Mouse (Mus musculus): ENCODE results near the gene Gdf9. TPM values are rescaled to one million over a fixed set of nuclear protein-coding genes. Genes with fewer than 3 reads are reported as not detected.

Gene Gdf9
- polyA plus RNA-seq, 1 experiment from 2014 or later = 0.28 TPM

DNA sequence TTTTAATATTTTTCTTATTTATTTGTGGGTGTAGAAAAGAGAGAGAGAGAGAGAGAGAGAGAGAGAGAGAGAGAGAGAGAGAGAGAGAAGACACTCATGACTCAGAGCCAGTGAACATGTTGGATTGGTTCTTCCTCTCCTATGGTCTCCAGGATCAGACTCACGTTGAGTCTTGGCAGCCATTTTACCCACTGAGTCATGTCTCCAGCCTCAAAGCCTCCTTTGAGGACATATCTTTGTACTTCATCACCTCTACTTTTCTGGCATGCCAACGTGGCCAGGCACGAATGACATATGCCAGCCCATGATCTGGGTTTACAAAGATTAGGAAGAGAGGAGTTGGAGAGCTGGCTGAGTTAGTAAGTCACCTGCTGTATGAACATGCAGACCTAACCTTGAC lies 29.4 kb downstream of the Gdf9 start:
- Histone ChIP-seq H3K27me3 (peaks cover 88% of the 10 kb centered on the region), H3K4me1 (replicated peaks) (peaks cover 50% of the 10 kb centered on the region), H3K9me3 (replicated peaks) (no peaks in the 10 kb centered on the region), H3K27ac (no peak overlapping the region), H3K36me3 (no peaks in the 10 kb centered on the region), H3K4me2 (no peak overlapping the region), H3K4me3 (replicated peaks) (no peak overlapping the region), H3K9ac (no peak overlapping the region)
- WGBS (ENCODE audit: insufficient replicate concordance) = 53% methylated on average over 3 of the region's 3 CpGs
- ATAC-seq (ENCODE audit: low read depth) (no peak), DNase-seq (no peak)

DNA sequence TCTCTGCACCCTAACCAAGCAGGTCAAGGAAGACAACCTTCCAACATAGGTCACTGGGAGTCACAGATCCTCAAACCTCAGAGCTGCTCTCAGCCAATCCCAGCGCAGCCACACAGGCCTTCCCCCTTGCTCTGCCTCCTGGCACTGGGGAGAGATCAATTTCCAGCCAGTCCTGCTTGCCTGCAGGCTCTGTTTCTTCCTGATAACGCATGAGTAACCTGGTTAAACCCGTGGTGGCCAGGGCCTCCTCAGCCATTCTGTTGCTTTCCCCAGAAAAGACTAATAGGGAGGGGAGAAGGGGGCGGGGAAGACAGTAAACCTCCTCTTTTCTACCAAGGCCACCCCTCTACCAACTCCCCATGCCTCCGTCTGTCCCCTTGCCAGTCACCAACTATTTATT lies 30.9 kb downstream of the Gdf9 start:
- peak; percentile 49 for DNase-seq
- no peak overlapping the region for H3K4me2 ChIP-seq
- ATAC-seq (ENCODE audit: low read depth) = peak; percentile 52; the same call in 1 of the 2 replicates

DNA sequence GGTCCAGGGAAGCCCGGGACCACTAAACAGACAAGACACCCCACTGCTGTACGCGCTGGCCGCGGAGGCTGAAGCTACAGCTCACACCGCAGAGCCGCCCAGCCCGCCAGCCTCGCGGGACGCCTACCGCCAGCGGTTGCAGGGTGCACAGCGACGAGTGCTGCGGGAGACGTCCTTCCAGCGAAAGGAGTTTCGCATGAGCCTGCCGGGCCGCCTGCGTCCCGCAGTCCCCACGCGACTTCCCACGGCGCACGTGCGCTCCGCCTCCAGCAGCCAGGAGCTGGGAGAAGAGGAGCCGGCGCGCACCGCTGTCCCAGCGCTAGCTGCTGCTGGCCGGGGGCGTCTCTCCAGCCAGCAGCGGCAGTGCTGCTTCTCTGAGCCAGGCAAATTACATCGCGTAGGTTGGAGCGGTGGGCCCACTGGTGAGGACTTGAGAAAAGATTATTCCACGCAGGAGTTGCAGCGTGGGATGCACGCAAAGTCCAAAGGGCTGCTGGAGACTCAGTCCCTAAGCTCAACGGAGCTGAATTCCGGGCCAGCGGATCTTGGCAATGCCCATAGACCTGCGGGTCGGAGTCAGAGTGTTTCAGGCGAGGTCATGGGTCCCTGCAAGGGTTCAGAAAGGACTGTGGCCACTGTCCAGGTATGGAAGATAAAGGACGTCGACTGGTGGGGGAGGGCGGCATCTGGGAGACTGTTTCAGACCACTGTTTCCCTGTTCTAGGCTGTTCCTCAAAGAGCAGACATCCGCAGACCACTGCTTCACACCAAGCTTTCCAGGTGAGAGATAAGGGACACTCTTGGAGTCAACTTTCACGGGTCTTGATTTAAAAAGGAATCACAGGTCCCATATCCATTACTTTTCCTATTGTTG lies 33.0 kb downstream of the Gdf9 start:
- peak overlapping the region; percentile 45 for H3K4me3 ChIP-seq (replicated peaks)
- H3K9ac ChIP-seq = 0 out of 2 replicates have a peak overlapping the region, but pooled peaks have one; percentile 22
- peak overlapping the region; percentile 66 for H3K4me2 ChIP-seq
- DNase-seq (no peak), ATAC-seq (ENCODE audit: low read depth) (no peak)
- H3K4me1 ChIP-seq (replicated peaks) = peaks cover 44% of the 10 kb centered on the region
- H3K27me3 ChIP-seq = peaks cover 85% of the 10 kb centered on the region
- 6% methylated on average over 55 of the region's 55 CpGs for WGBS (ENCODE audit: insufficient replicate concordance)
- no peaks in the 10 kb centered on the region for H3K36me3 ChIP-seq
- no peak overlapping the region for H3K27ac ChIP-seq
- H3K9me3 ChIP-seq (replicated peaks) = no peaks in the 10 kb centered on the region

More for the DNA sequence above, 30.9 kb downstream of the Gdf9 start:
- Histone ChIP-seq H3K27me3 (peaks cover 88% of the 10 kb centered on the region), H3K4me1 (replicated peaks) (peaks cover 52% of the 10 kb centered on the region), H3K4me3 (replicated peaks) (no peak overlapping the region), H3K9ac (no peak overlapping the region), H3K9me3 (replicated peaks) (no peaks in the 10 kb centered on the region), H3K36me3 (no peaks in the 10 kb centered on the region), H3K27ac (no peak overlapping the region)
- 14% methylated on average over 5 of the region's 5 CpGs for WGBS (ENCODE audit: insufficient replicate concordance)

DNA sequence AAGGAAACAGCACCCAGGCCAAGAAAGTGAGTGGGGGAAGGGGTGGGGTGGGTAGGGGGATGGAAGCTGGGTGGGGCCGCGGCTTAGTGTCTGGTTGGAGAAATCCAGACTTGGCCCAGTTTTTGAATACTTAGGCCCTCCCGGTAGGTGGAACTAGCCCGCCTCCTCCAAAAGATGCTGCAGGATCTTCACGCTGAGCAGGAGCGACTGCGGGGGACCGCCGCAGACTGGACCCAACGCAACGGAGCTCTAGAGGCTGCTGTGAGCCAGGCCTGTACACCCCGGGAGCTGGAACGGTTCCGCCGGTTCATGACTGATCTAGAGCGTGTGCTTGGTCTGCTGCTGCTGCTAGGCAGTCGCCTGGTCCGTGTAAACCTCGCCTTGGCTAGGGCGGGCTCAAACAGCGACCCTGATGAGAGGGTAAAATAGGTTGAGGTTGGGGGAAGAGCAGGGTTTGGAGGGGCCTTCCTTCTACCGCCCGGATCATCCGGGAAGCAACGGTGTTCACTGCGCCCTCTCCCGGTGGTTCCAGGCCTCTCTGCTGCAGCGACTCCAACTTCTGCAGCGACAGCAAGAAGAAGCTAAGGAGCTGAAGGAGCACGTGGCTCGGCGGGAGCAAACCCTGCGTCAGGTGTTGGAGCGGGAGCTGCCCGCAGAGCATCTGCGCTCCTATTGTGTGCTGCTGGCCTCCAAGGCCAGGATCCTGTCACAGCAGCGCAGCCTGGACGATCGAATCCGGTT lies 35.6 kb downstream of the Gdf9 start:
- peaks cover 47% of the 10 kb centered on the region for H3K4me1 ChIP-seq (replicated peaks)
- no peak overlapping the region for H3K27ac ChIP-seq
- H3K9me3 ChIP-seq (replicated peaks) = no peaks in the 10 kb centered on the region
- DNase-seq (peak; percentile 55), ATAC-seq (ENCODE audit: low read depth) (no peak; the same call in 1 of the 2 replicates)
- H3K9ac ChIP-seq = peak overlapping the region; percentile 33; the same call in 1 of the 2 replicates
- peak overlapping the region; percentile 31 for H3K4me3 ChIP-seq (replicated peaks)
- 13% methylated on average over 40 of the region's 40 CpGs for WGBS (ENCODE audit: insufficient replicate concordance)
- peaks cover 95% of the 10 kb centered on the region for H3K27me3 ChIP-seq
- peak overlapping the region; percentile 51 for H3K4me2 ChIP-seq
- H3K36me3 ChIP-seq = no peaks in the 10 kb centered on the region

DNA sequence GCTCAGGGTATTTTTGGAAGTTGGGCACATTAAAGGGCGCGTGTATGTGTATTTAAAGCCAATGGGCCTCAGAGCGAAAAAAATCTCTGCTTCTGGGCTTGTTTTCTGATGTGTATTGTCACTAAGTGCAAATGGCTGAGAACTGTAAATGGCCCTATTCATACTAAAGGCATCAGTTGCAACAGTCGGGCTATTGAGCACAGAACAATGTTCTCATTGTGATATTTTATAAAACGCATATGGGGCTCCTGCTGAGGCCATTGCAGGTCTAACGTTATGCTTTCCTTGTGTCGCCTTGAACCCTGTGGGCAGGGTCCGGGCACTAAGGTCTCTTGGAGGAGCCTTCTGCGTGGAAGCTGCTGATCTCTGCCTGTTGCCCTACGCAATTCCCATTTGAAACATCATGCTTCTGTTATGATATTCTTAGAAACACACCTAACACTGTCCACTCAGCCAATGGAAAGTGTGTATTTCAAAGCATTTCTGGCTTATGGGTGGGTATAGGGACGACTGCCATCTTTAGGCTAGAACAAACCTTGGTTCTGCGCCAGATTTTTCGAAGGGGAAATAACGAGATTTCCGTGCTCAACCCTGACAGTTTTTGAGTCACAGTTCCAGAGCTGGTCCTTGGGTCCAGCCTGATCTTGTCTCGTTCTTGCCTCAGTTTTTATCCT lies 38.6 kb downstream of the Gdf9 start:
- H3K27me3 ChIP-seq = peaks cover 93% of the 10 kb centered on the region

DNA sequence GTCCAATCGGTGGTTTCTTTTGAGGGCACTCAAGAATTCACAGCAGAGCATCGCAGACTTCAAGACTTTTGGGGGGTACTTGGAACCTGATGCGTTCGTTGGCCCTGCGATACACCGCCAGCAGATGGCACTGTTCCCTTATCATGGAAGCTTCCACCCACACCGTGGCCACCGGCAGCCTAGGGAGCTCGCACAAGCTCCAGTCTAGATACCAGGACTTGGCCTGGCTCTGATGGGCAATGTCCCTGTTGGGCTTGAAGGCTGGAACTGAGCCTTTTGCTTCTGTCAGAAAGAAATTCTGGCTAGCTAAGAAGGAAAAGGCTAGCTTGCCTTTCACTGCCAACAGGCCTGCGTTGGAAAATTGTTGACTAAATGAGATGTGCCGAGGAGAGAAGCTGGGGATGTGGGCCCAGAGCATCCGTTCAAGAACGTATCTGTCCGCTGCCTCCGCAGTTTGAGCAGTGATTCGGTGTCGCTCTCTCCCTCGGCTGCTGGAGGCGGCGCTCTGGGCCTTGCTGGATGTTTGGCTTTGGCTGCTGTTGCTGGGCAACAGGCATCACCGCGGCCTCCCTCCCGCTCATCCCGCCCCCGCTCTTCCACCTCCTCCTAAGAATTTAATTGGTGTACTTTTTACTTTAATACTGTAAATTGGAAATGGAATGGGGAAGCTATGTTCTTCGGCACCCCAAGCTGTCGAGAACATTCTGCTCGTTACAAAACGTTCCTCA lies 39.3 kb downstream of the Gdf9 start, which contains the start of gene Gm9837:
Gene Gm9837, minus strand, starts transcription at position 512 of the 728 bp plus-strand sequence.
- peak; percentile 75 for ATAC-seq (ENCODE audit: low read depth)
- DNase-seq = peak; percentile 71
- Histone ChIP-seq H3K4me3 (replicated peaks) (no peak within 1 kb of the TSS), H3K27ac (no peak within 1 kb of the TSS), H3K4me1 (replicated peaks) (peaks cover 21% of the 10 kb centered on the region), H3K36me3 (no peaks in the 10 kb centered on the region), H3K27me3 (peaks cover 93% of the 10 kb centered on the region), H3K9ac (peak within 1 kb of the TSS; percentile 4; the same call in 1 of the 2 replicates), H3K9me3 (replicated peaks) (no peaks in the 10 kb centered on the region), H3K4me2 (peak within 1 kb of the TSS; percentile 28; the same call in 1 of the 2 replicates)
- 6% methylated on average over 29 of the region's 29 CpGs for WGBS (ENCODE audit: insufficient replicate concordance)

More for the DNA sequence above, 38.6 kb downstream of the Gdf9 start:
- H3K36me3 ChIP-seq = no peaks in the 10 kb centered on the region
- 42% methylated on average over 16 of the region's 16 CpGs for WGBS (ENCODE audit: insufficient replicate concordance)
- no peak overlapping the region for H3K27ac ChIP-seq
- H3K9ac ChIP-seq = no peak overlapping the region
- peaks cover 21% of the 10 kb centered on the region for H3K4me1 ChIP-seq (replicated peaks)
- no peaks in the 10 kb centered on the region for H3K9me3 ChIP-seq (replicated peaks)
- DNase-seq (no peak), ATAC-seq (ENCODE audit: low read depth) (no peak)
- no peak overlapping the region for H3K4me3 ChIP-seq (replicated peaks)
- H3K4me2 ChIP-seq = no peak overlapping the region

DNA sequence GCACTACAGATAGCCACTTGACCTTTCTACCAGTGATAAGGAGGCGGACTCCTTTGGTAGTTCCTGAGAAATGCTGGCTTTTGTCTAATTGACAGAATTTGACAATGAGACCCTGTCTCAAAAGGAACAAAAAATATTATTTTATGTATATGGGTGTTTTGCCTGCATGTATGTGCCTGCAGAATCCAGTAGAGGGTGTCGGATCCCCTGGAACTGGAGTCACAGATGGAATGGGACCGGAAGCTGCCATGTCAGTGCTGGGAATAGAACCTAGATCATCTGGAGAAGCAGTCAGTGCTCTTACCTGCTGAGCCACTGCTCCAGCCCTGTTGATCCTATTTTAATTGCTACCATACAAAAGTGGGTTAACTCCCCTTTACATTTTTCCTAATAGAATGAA lies 41.9 kb downstream of the Gdf9 start:
- peaks cover 92% of the 10 kb centered on the region for H3K27me3 ChIP-seq
- H3K4me2 ChIP-seq = no peak overlapping the region
- no peaks in the 10 kb centered on the region for H3K9me3 ChIP-seq (replicated peaks)
- H3K36me3 ChIP-seq = peaks cover under 1% of the 10 kb centered on the region; the same call in 1 of the 2 replicates
- ATAC-seq (ENCODE audit: low read depth) = no peak
- H3K9ac ChIP-seq = no peak overlapping the region
- H3K4me3 ChIP-seq (replicated peaks) = no peak overlapping the region
- DNase-seq = no peak
- no peak overlapping the region for H3K27ac ChIP-seq
- H3K4me1 ChIP-seq (replicated peaks) = peaks cover 12% of the 10 kb centered on the region
- 68% methylated on average over 3 of the region's 3 CpGs for WGBS (ENCODE audit: insufficient replicate concordance)

DNA sequence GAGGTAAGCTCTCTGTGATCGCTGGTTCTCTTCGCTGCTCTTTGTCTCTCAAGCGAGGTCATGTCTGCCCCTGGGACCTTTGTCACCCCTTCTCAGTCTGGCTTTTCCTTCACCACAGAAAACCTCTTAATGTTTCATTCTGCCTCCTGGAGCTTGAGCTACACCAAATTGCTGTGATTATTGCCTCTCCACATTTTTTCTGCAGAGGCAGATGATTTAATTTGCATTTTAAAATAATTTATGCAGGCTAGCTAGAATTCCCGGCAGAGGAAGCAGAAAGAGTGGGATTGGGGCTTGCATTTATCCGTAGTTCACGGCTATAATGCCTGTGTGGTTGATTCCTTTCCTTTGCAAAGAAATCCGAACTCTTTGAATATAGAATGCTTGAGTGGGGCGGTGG lies 44.8 kb downstream of the Gdf9 start:
- H3K27ac ChIP-seq = no peak overlapping the region
- 36% methylated on average over 8 of the region's 8 CpGs for WGBS (ENCODE audit: insufficient replicate concordance)
- peaks cover 94% of the 10 kb centered on the region for H3K27me3 ChIP-seq
- H3K4me3 ChIP-seq (replicated peaks) = no peak overlapping the region
- H3K4me1 ChIP-seq (replicated peaks) = peaks cover 30% of the 10 kb centered on the region
- DNase-seq (no peak), ATAC-seq (ENCODE audit: low read depth) (no peak)
- no peaks in the 10 kb centered on the region for H3K9me3 ChIP-seq (replicated peaks)
- H3K4me2 ChIP-seq = no peak overlapping the region
- H3K9ac ChIP-seq = no peak overlapping the region
- H3K36me3 ChIP-seq = peaks cover 9% of the 10 kb centered on the region; the same call in 1 of the 2 replicates

DNA sequence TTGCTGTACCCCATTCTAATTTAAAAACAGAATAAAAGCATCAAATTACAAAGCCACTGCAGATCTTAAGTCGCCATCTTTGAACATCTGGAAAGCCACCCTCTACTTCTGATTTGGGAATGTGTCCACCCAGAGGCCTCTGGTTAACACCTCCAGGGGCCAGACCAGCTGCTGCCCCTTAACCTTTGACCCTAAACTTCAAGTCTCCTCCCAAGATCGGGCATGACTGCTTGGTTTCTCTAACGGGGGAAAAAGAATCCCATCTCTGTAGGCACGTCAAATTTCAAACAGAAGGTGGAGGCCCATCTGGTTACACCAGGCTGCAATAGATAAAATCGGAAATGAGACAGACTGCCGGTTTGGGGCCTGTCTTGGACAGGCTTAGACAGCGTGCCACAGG lies 47.0 kb downstream of the Gdf9 start:
- Histone ChIP-seq H3K4me1 (replicated peaks) (peaks cover 50% of the 10 kb centered on the region), H3K4me3 (replicated peaks) (peak overlapping the region; percentile 78)
- ATAC-seq (ENCODE audit: low read depth) = no peak

DNA sequence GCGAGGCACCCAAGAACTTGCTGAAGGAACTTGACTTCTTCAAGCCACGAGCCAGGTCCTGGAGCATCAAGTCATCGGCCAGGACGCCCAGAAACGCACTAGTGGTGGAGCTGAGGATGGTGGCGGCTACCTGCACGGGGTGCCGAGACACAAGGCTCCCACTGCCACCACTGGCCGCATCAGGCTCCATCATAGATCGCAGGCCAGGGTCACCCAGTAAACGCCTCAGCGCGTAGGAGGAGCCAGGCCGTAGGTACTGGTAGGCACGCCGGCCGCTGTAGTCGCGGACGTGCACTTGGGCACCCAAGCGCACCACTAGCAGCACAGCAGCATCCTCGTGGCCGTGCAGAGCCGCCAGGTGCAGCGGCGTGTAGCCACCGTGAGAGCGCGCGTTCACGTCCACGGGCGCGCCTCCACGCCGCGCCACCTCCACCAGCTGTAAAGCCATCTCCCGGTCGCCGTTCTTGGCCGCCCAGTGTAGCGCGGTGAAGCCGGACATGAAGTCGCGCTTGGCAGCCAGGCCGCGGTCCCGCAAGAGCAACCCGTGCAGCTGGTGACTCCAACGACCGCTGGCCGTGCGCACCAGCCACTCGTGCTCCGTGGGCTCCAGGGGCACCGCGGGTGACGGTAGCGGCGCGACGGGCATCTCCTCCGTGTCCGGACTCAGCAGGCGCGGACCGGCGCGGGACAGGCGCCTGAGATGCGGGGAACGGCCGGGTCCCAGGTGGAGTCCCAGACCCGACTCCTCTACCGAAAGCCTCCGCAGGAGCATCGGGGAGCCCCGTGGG lies 47.8 kb downstream of the Gdf9 start:
- H3K27ac ChIP-seq = peak overlapping the region; percentile 98
- DNase-seq (no peak), ATAC-seq (ENCODE audit: low read depth) (no peak)
- peaks cover 57% of the 10 kb centered on the region for H3K4me1 ChIP-seq (replicated peaks)
- H3K36me3 ChIP-seq = peaks cover 9% of the 10 kb centered on the region; the same call in 1 of the 2 replicates
- WGBS (ENCODE audit: insufficient replicate concordance) = 8% methylated on average over 79 of the region's 79 CpGs
- peaks cover 66% of the 10 kb centered on the region for H3K27me3 ChIP-seq
- H3K4me3 ChIP-seq (replicated peaks) = peak overlapping the region; percentile 78
- no peaks in the 10 kb centered on the region for H3K9me3 ChIP-seq (replicated peaks)
- peak overlapping the region; percentile 85 for H3K9ac ChIP-seq
- H3K4me2 ChIP-seq = peak overlapping the region; percentile 95

More for the DNA sequence above, 47.0 kb downstream of the Gdf9 start:
- DNase-seq = no peak
- 0 out of 2 replicates have a peak overlapping the region, but pooled peaks have one; percentile 98 for H3K27ac ChIP-seq
- peaks cover 74% of the 10 kb centered on the region for H3K27me3 ChIP-seq
- H3K9ac ChIP-seq = peak overlapping the region; percentile 85
- WGBS (ENCODE audit: insufficient replicate concordance) = 23% methylated on average over 7 of the region's 7 CpGs
- peaks cover 9% of the 10 kb centered on the region; the same call in 1 of the 2 replicates for H3K36me3 ChIP-seq
- peak overlapping the region; percentile 95 for H3K4me2 ChIP-seq
- no peaks in the 10 kb centered on the region for H3K9me3 ChIP-seq (replicated peaks)
